Mouse (Mus musculus) hindbrain, embryonic 15.5 days (tissue): ENCODE measurements around the gene Tbx10. TPM values are rescaled to one million over a fixed set of nuclear protein-coding genes. Genes with fewer than 3 reads are reported as not detected.
"Not testable (repeated sequence)": the region's sequence is repeated elsewhere in the genome, so short reads cannot be mapped to it uniquely, and the experiment has no call there.

Source experiments
- ATAC-seq: fragments of 200-750 bp; cut with Nextera tagmentation; 2 replicates; pipeline ENCODE4 v1.8.0; 2017; ENCODE audit warnings: low read depth, moderate number of reproducible peaks, moderate TSS enrichment; ENCODE audit not compliant: low FRiP score
- H3K27ac ChIP-seq: fragments of 300-500 bp; sonication (generic); replicated peaks from 2 replicates; pipeline ENCODE4 v1.5.1; 2015; ENCODE audit warnings: mild to moderate bottlenecking, inconsistent platforms
- H3K27me3 ChIP-seq: fragments of 300-500 bp; sonication (generic); 2 replicates; pipeline ENCODE4 v1.6.1; 2015; ENCODE audit warnings: control low read depth, inconsistent platforms
- H3K36me3 ChIP-seq: fragments of 300-500 bp; sonication (generic); 2 replicates; pipeline ENCODE4 v1.6.1; 2015; ENCODE audit warnings: control low read depth, inconsistent platforms
- H3K4me1 ChIP-seq: fragments of 300-500 bp; sonication (generic); replicated peaks from 2 replicates; pipeline ENCODE4 v1.6.1; 2015; ENCODE audit warnings: control low read depth, inconsistent platforms
- H3K4me2 ChIP-seq: fragments of 300-500 bp; sonication (generic); 2 replicates; pipeline ENCODE4 v1.6.1; 2015; ENCODE audit warnings: moderate library complexity, mild to moderate bottlenecking, inconsistent platforms
- H3K4me3 ChIP-seq: fragments of 300-500 bp; sonication (generic); 2 replicates; pipeline ENCODE4 v1.5.1; 2015; ENCODE audit warnings: mild to moderate bottlenecking, inconsistent platforms
- H3K9ac ChIP-seq: fragments of 300-500 bp; sonication (generic); 2 replicates; pipeline ENCODE4 v1.6.1; 2015; ENCODE audit warnings: inconsistent platforms
- H3K9me3 ChIP-seq: fragments of 300-500 bp; sonication (generic); 2 replicates; pipeline ENCODE4 v1.6.1; 2016; ENCODE audit warnings: control low read depth, inconsistent platforms
- WGBS: fragments of 180-500 bp; shearing (Covaris S2); methylation state at CpG from one replicate; pipeline ENCODE4 v1.1.7; 2015; 5-methylcytosine and 5-hydroxymethylcytosine counted together
- polyA plus RNA-seq: library from polyadenylated mRNA; unstranded; fragments of >200 nt; fragmentation: Nextera tagmentation; extraction: Ambion mirVana; gene quantifications from 2 replicates; pipeline ENCODE4 v1.2.1, GENCODE M21; 2015

Tbx10 gene
- polyA plus RNA-seq, 1 experiment from 2014 or later = 0.40 TPM

DNA sequence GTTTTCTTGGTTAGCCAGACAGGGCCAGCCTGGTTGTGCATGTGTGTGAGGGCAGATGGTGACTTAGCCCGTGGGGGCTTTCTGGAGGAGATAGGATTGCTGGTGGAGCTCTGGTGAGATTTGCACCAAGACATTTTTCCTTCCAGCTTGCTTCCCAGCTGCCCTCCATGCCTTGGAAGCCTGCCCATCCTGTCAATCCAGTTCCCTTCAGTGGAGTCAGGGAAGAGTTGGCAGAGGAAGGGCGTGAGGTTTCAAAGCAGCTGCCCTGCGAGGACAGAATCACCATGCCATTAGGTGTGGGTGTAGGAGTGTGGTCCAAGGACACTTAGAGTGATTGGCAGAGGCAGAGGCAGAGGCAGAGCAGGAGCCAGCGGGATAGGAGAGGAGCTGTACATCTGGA lies 34.1 kb upstream of the Tbx10 start, which contains the start of gene Aldh3b3:
TSS of gene Aldh3b3 (plus strand) at position 176 of the 400 bp plus-strand sequence.
- Histone ChIP-seq H3K27me3 (no peaks in the 10 kb centered on the region), H3K9ac (no peak within 1 kb of the TSS), H3K36me3 (no peaks in the 10 kb centered on the region), H3K27ac (no peak within 1 kb of the TSS), H3K4me1 (no peaks in the 10 kb centered on the region), H3K9me3 (no peaks in the 10 kb centered on the region), H3K4me3 (no peak within 1 kb of the TSS), H3K4me2 (no peak within 1 kb of the TSS)
- ATAC-seq = no peak
- WGBS = 82% methylated on average over 4 of the region's 4 CpGs

DNA sequence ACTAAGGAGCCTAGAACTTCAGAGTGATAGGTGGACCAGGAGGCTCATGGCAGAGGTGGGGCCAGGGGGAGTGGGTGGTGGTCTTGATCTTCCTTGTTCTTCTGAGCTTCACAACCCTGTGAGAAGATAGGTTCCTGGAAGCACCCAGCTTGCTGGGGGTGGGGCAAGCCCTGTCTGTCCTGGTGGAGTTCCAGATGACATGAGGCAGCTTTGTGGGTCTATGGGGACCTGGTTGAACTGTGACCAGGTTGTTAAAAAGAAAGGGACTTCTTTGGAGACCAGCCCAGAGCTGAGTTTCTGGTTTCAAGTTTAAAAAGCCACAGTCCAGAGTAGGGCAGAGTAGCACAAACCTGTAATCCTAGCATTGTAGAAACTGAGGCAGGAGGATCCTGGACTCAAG lies 33.5 kb upstream of the Tbx10 start:
- Histone ChIP-seq H3K27ac (no peak overlapping the region), H3K27me3 (no peaks in the 10 kb centered on the region), H3K9me3 (no peaks in the 10 kb centered on the region), H3K4me1 (no peaks in the 10 kb centered on the region), H3K9ac (no peak overlapping the region), H3K36me3 (no peaks in the 10 kb centered on the region), H3K4me3 (no peak overlapping the region), H3K4me2 (no peak overlapping the region)
- no peak for ATAC-seq

DNA sequence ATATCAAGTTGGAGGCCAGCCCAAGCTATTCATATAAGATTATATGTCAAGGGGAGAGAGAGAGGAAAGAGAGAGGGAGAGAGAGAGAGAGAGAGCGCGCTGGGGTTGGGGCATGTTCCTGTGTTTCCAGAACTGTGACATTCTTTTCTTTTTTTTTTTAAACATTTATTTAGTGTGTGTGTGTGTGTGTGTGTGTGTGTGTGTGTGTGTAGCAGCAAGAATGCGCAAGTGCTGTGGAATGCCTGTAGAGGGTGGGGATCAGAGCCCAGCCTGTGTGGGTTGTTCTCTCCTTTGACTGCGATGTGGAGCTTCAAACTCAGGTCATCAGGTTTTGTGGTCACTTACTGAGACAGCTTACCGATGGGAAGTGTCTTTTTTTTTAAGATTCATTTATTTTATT lies 32.3 kb upstream of the Tbx10 start:
- Histone ChIP-seq H3K4me2 (no peak overlapping the region), H3K27me3 (no peaks in the 10 kb centered on the region), H3K4me3 (no peak overlapping the region), H3K27ac (no peak overlapping the region), H3K9me3 (no peaks in the 10 kb centered on the region), H3K36me3 (no peaks in the 10 kb centered on the region), H3K4me1 (no peaks in the 10 kb centered on the region), H3K9ac (no peak overlapping the region)
- WGBS = 83% methylated on average over 5 of the region's 5 CpGs
- ATAC-seq = no peak

GRCm38 (mm10) chr19:3961805-3962204 lies 30.7 kb upstream of the Tbx10 start:
- not testable (repeated sequence) for H3K9me3 ChIP-seq, H3K27me3 ChIP-seq, H3K36me3 ChIP-seq, ATAC-seq, H3K4me2 ChIP-seq, H3K4me3 ChIP-seq, H3K27ac ChIP-seq, H3K9ac ChIP-seq, H3K4me1 ChIP-seq
- WGBS = 71% methylated on average over 6 of the region's 6 CpGs

- H3K4me3 ChIP-seq = no peak overlapping the region
- H3K36me3 ChIP-seq = no peaks in the 10 kb centered on the region
- H3K27ac ChIP-seq = no peak overlapping the region
- WGBS = 18% methylated on average over 2 of the region's 2 CpGs
- ATAC-seq = no peak
- H3K9me3 ChIP-seq = no peaks in the 10 kb centered on the region
- no peak overlapping the region for H3K9ac ChIP-seq
- H3K27me3 ChIP-seq = no peaks in the 10 kb centered on the region
- H3K4me1 ChIP-seq = no peaks in the 10 kb centered on the region
- H3K4me2 ChIP-seq = no peak overlapping the region
These were observed 30.1 kb upstream of the Tbx10 start for GRCm38 (mm10) chr19:3962469-3962868.

GRCm38 (mm10) chr19:3964030-3964429 lies 28.5 kb upstream of the Tbx10 start:
- Histone ChIP-seq H3K4me3 (no peak overlapping the region), H3K4me2 (no peak overlapping the region), H3K9ac (no peak overlapping the region), H3K27me3 (no peaks in the 10 kb centered on the region), H3K9me3 (no peaks in the 10 kb centered on the region), H3K36me3 (no peaks in the 10 kb centered on the region), H3K4me1 (no peaks in the 10 kb centered on the region), H3K27ac (no peak overlapping the region)
- WGBS = 73% methylated on average over 4 of the region's 4 CpGs
- ATAC-seq = no peak

DNA sequence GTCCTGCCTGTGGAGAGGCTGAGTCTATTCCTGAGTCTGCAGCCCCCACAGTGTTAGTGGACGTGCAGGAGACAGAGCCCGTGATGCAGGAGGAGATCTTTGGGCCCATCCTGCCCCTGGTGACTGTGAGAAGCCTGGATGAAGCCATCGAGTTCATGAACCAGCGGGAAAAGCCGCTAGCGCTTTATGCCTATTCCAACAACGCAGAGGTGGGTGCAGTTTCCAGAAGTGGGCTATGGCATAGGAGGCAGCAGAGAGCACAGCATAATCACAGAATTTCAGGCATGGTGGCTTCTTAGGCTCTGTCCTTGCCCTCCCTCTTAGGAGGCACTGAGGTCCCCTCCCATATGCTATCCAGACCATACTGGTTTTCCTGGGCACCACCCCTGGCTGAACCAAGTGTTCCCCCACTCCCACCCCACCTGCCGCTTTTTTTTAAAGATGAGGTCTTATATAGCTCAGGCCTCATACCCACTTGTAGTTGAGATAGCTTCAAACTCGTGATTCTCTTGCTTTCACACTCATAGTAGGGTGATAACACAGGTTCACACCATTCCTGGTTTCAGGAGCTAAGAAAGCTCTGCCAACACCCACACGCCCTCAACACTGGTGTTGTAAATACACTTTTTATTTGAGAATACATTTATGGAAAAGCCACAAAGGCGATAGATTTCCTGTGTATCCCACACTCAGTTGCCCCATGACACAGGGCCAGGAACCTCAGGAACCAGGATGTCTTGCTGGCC lies 26.0 kb upstream of the Tbx10 start:
- no peaks in the 10 kb centered on the region for H3K27me3 ChIP-seq
- H3K36me3 ChIP-seq = no peaks in the 10 kb centered on the region
- no peak for ATAC-seq
- H3K27ac ChIP-seq = no peak overlapping the region
- 71% methylated on average over 11 of the region's 11 CpGs for WGBS
- H3K4me3 ChIP-seq = no peak overlapping the region
- no peak overlapping the region for H3K4me2 ChIP-seq
- H3K9ac ChIP-seq = no peak overlapping the region
- no peaks in the 10 kb centered on the region for H3K9me3 ChIP-seq
- no peaks in the 10 kb centered on the region for H3K4me1 ChIP-seq

DNA sequence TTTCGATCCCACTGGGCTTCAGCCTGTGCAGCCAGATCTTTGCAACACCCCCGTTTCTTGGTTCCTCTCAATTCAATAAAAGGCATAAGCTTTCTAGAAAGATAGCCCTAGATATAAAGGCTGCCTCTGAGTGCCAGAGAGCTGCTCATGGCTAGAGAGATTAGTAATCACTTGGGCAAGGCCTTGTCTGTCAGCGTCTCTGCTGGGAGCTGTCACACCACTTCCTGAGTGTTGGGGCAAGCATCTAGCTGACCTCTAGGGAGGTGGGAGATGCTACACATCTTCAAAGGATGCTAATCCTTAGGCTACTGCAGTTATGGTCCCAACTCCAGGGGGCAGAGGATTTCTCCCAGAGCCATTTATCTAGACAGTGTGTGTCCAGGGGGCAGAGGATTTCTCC lies 25.3 kb upstream of the Tbx10 start:
- H3K27me3 ChIP-seq = no peaks in the 10 kb centered on the region
- 77% methylated on average over 3 of the region's 3 CpGs for WGBS
- no peak overlapping the region for H3K4me2 ChIP-seq
- H3K4me1 ChIP-seq = no peaks in the 10 kb centered on the region
- ATAC-seq = no peak
- H3K36me3 ChIP-seq = no peaks in the 10 kb centered on the region
- no peak overlapping the region for H3K4me3 ChIP-seq
- no peak overlapping the region for H3K27ac ChIP-seq
- H3K9ac ChIP-seq = no peak overlapping the region
- H3K9me3 ChIP-seq = no peaks in the 10 kb centered on the region

- H3K27ac ChIP-seq = no peak within 1 kb of the TSS
- WGBS = 62% methylated on average over 9 of the region's 9 CpGs
- H3K36me3 ChIP-seq = no peaks in the 10 kb centered on the region
- H3K4me1 ChIP-seq = no peaks in the 10 kb centered on the region
- H3K27me3 ChIP-seq = no peaks in the 10 kb centered on the region
- H3K4me3 ChIP-seq = no peak within 1 kb of the TSS
- no peak within 1 kb of the TSS for H3K4me2 ChIP-seq
- ATAC-seq = no peak
- no peak within 1 kb of the TSS for H3K9ac ChIP-seq
- H3K9me3 ChIP-seq = no peaks in the 10 kb centered on the region
These were observed 20.3 kb upstream of the Tbx10 start, which contains the start of gene Aldh3b2 for GRCm38 (mm10) chr19:3972229-3972628. Gene Aldh3b2, plus strand, starts transcription at chr19:3972328.

DNA sequence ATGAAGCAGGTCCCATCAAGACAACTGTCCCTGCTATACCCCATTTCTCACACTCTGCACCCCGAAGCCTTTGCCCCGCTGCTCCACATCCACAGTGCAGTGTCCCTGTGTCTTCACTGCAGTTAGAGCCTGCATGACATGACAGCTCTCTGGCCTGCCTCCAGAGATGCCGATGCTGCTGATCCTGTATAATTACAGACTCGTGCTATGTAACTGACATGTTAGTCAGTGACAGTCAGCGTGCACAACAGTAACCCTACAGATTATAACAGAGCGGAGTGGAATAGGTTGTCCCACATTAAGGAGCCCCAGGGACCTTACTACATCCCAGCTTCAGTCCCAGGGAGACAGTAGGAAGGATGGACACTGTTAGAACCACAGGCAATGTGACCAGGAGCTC lies 17.9 kb upstream of the Tbx10 start:
- H3K9me3 ChIP-seq, H3K4me1 ChIP-seq, H3K27ac ChIP-seq, ATAC-seq, H3K36me3 ChIP-seq, H3K4me2 ChIP-seq, H3K9ac ChIP-seq, H3K4me3 ChIP-seq, H3K27me3 ChIP-seq: not testable (repeated sequence)
- WGBS = 77% methylated on average over 6 of the region's 6 CpGs

- Histone ChIP-seq H3K27me3 (no peaks in the 10 kb centered on the region), H3K27ac (no peak overlapping the region), H3K4me2 (no peak overlapping the region), H3K4me1 (no peaks in the 10 kb centered on the region), H3K9me3 (no peaks in the 10 kb centered on the region), H3K9ac (no peak overlapping the region), H3K4me3 (no peak overlapping the region), H3K36me3 (no peaks in the 10 kb centered on the region)
- no peak for ATAC-seq
- WGBS = 93% methylated on average over 2 of the region's 2 CpGs
These were observed 16.7 kb upstream of the Tbx10 start for GRCm38 (mm10) chr19:3975866-3976265.

- peak; percentile 71 for ATAC-seq
- no peaks in the 10 kb centered on the region for H3K9me3 ChIP-seq
- H3K4me2 ChIP-seq = no peak overlapping the region
- no peak overlapping the region for H3K27ac ChIP-seq
- no peaks in the 10 kb centered on the region for H3K27me3 ChIP-seq
- H3K4me3 ChIP-seq = no peak overlapping the region
- peaks cover 3% of the 10 kb centered on the region; the same call in 1 of the 2 replicates for H3K4me1 ChIP-seq
- H3K9ac ChIP-seq = no peak overlapping the region
- no peaks in the 10 kb centered on the region for H3K36me3 ChIP-seq
- WGBS = 17% methylated on average over 4 of the region's 4 CpGs
These were observed 12.2 kb upstream of the Tbx10 start for GRCm38 (mm10) chr19:3980309-3980708.

DNA sequence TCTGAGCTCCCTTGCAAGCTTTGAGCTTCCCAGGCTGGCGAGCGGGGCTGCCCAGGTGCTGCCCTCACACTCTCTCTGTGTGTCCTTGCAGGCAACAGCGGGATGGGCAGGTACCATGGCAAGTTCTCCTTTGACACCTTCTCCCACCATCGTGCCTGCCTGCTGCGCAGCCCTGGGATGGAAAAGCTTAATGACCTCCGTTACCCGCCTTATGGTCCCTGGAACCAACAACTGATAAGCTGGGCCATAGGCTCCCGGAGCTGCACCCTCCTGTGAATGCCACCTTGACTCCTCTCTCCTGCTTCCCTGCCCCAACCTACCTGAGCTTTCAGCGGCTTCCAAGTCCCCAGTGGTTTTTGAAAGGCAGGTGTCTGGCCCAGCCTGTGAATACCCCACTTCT lies 11.6 kb upstream of the Tbx10 start:
- Histone ChIP-seq H3K27me3 (no peaks in the 10 kb centered on the region), H3K36me3 (no peaks in the 10 kb centered on the region), H3K4me3 (no peak overlapping the region), H3K27ac (no peak overlapping the region), H3K4me2 (no peak overlapping the region), H3K9me3 (no peaks in the 10 kb centered on the region), H3K4me1 (peaks cover 5% of the 10 kb centered on the region; the same call in 1 of the 2 replicates), H3K9ac (no peak overlapping the region)
- WGBS = 82% methylated on average over 9 of the region's 9 CpGs
- ATAC-seq = no peak
